Mouse (Mus musculus) intestine, embryonic 15.5 days (tissue): ENCODE measurements at regions not wholly inside any gene's neighbourhood (a gene's known extent, or its start where the extent isn't known, plus 50 kb on each side); places are given as distances from the start of the nearest gene placed in this dataset.

ENCODE experiments used
- ATAC-seq: fragments of 200-750 bp; cut with Nextera tagmentation; 2 replicates; pipeline ENCODE4 v1.8.0; 2017; ENCODE audit warnings: moderate TSS enrichment, moderate library complexity
- H3K27ac ChIP-seq: fragments of 300-500 bp; sonication (generic); 2 replicates; pipeline ENCODE4 v1.5.1; 2015; ENCODE audit warnings: mild to moderate bottlenecking, inconsistent platforms
- H3K27me3 ChIP-seq: fragments of 300-500 bp; sonication (generic); replicated peaks from 2 replicates; pipeline ENCODE4 v1.6.1; 2015; ENCODE audit warnings: inconsistent platforms
- H3K36me3 ChIP-seq: fragments of 300-500 bp; sonication (generic); 2 replicates; pipeline ENCODE4 v1.6.1; 2015; ENCODE audit warnings: inconsistent platforms
- H3K4me1 ChIP-seq: fragments of 300-500 bp; sonication (generic); replicated peaks from 2 replicates; pipeline ENCODE4 v1.6.1; 2015; ENCODE audit warnings: inconsistent platforms
- H3K4me2 ChIP-seq: fragments of 300-500 bp; sonication (generic); replicated peaks from 2 replicates; pipeline ENCODE4 v1.6.1; 2015; ENCODE audit warnings: mild to moderate bottlenecking, inconsistent platforms
- H3K4me3 ChIP-seq: fragments of 300-500 bp; sonication (generic); replicated peaks from 2 replicates; pipeline ENCODE4 v1.5.1; 2015; ENCODE audit warnings: inconsistent platforms
- H3K9ac ChIP-seq: fragments of 300-500 bp; sonication (generic); 2 replicates; pipeline ENCODE4 v1.6.1; 2015; ENCODE audit warnings: inconsistent platforms
- H3K9me3 ChIP-seq: fragments of 300-500 bp; sonication (generic); 2 replicates; pipeline ENCODE4 v1.6.1; 2016; ENCODE audit warnings: inconsistent platforms
- WGBS: fragments of 180-500 bp; shearing (Covaris S2); methylation state at CpG from one replicate; pipeline ENCODE4 v1.1.7; 2015; 5-methylcytosine and 5-hydroxymethylcytosine counted together

DNA sequence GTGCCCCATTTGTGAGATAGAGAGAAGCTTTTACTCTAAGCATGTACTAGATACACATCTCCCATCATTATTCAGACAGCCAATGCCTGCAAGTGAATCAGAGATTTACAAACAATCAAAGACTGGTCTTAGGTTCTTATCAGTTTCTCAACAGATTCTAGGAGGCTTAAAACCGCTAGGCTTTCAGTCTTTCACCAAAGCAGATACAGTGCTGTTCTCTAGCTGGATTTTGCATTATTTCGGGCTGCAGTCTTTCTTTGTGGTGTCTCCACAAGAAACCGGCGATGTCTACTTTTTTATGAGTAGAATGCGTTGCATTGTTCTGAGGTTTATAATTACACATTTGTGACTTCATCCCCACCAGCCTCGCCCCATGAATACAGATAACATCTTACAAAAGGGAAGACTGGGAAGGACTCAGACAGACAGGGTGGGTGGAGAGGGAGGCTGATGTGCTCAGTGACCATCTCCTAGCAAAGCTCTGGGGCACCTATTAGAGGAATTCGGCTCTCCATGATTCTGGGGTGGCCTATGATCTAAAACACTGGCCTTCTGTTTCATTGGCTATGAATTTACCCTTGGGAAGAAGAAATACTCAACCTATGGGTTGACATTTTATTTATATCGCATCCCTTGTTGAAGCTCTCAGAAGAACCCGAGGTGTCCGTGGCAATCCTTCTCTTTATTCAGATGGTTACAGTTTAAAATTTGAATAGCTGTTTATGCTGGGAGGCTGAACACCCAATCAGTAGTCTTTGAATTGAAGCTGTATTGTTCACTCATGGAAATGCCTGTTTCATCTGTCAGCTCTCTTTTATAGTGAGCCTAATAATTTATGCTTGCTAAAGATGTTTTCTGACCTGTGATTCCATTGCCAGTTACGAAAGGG lies 343.8 kb downstream of the Tmem161b start:
- WGBS, result 77% methylated on average over 11 of the region's 11 CpGs
- Histone ChIP-seq H3K4me1 (no peaks in the 10 kb centered on the region), H3K4me2 (no peak overlapping the region), H3K27ac (no peak overlapping the region), H3K36me3 (no peaks in the 10 kb centered on the region), H3K9me3 (no peaks in the 10 kb centered on the region), H3K4me3 (no peak overlapping the region), H3K9ac (no peak overlapping the region), H3K27me3 (no peaks in the 10 kb centered on the region)
- ATAC-seq, result no peak

DNA sequence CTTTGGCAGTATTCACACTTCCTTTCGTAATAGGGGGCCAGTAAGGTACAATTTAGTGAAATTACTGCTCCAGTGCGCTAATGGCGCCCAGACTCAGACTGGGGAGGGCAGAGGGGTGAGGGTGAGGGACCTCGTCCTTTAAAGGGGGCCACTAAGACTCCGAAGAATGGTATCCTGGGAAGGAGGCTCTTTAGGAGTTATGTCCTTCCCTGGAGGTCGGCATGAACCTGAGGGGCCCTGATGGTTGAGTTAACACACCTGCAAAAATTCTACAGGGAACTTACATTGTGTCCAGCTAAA lies 344.4 kb downstream of the Tmem161b start:
- H3K4me3 ChIP-seq, result no peak overlapping the region
- H3K27ac ChIP-seq, result no peak overlapping the region
- H3K27me3 ChIP-seq, result no peaks in the 10 kb centered on the region
- no peak overlapping the region for H3K9ac ChIP-seq
- no peaks in the 10 kb centered on the region for H3K4me1 ChIP-seq
- WGBS, result 88% methylated on average over 6 of the region's 6 CpGs
- H3K9me3 ChIP-seq, result no peaks in the 10 kb centered on the region
- ATAC-seq, result no peak
- H3K36me3 ChIP-seq, result no peaks in the 10 kb centered on the region
- H3K4me2 ChIP-seq, result no peak overlapping the region

DNA sequence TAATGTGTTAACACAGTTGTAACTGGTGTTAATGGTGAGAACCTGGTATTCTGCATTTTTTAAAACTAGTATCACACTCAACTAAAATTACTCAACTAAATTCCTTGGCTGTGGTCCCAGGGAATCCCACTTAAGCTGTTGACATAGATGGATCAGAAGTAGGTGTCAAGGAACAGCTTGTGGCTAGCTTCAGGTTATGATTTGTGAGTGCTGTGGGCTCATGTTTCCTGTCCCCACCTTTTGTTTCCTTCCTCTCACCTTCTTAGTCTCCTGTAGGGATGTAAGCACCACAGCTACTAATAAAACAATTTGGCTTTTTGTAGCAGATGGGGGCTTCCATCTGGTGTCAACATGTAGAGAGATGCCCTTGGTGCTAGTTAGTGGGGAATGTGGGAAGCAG lies 347.3 kb downstream of the Tmem161b start:
- no peak overlapping the region for H3K4me2 ChIP-seq
- no peak overlapping the region for H3K4me3 ChIP-seq
- ATAC-seq, result no peak
- H3K27ac ChIP-seq, result no peak overlapping the region
- no peaks in the 10 kb centered on the region for H3K9me3 ChIP-seq
- no peaks in the 10 kb centered on the region for H3K4me1 ChIP-seq
- no peaks in the 10 kb centered on the region for H3K27me3 ChIP-seq
- H3K36me3 ChIP-seq, result no peaks in the 10 kb centered on the region
- H3K9ac ChIP-seq, result no peak overlapping the region

DNA sequence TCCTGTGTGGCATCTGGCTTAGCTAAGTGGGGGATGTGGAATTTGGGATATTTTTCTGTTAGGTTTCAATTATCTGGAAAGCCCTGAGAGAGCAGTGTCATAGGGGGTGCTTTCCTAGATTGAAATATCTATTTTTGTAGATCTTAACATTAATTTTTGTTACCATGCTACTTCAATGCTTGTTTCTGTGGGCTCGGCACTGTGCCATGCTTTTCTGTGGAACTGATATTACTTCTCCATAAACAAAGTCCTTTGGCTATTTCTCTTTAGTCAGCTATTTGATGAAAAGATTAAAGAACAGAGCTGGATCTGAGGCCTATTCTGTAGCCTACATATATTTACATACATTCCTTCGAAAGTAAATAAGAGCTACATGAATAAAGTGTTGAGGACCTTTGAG lies 348.1 kb downstream of the Tmem161b start:
- 78% methylated on average over 2 of the region's 2 CpGs for WGBS
- no peak overlapping the region for H3K4me2 ChIP-seq
- no peaks in the 10 kb centered on the region for H3K4me1 ChIP-seq
- H3K36me3 ChIP-seq, result no peaks in the 10 kb centered on the region
- H3K9me3 ChIP-seq, result no peaks in the 10 kb centered on the region
- H3K27me3 ChIP-seq, result no peaks in the 10 kb centered on the region
- ATAC-seq, result no peak
- no peak overlapping the region for H3K9ac ChIP-seq
- H3K27ac ChIP-seq, result no peak overlapping the region
- H3K4me3 ChIP-seq, result no peak overlapping the region

DNA sequence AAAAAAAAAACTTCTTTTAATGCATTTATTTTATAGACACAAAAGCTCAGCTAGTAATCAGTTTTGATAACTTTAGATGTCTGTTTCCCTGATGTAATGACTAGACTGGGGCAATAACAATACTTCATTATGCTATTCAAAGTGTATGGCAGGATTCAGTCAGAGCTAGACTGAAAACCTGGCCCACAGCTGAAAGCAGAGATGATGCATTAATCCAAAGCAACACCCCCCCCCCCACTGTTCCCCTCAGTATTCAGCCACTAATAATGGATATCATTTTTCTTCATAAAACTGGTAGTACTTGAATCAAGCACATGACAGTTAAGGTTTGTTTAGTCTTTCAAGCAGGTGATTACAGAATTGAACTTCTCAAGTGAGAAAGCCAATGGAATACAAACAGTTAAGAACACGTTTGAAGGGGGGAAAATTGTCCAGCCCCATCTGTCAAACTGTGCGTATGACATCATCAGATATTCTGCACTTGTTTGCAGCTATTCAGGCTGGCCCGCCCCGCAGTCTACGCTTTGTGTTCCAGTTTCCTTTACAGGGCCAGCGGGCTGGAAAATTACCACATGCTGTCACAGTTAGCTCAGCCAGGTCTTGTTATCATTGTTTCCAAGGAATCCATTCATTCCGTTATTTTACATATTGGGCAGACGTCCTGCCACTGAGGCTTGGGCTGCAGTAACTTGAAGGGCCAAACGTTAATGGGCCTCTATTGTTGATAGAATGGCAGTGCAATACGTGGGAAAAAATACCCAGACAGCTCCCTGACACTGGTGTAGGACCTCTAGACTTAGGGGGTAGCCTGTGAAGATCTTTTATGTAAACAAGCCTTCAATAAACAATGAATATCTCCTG lies 349.1 kb downstream of the Tmem161b start:
- WGBS, result 33% methylated on average over 10 of the region's 10 CpGs
- H3K36me3 ChIP-seq, result no peaks in the 10 kb centered on the region
- H3K9me3 ChIP-seq, result no peaks in the 10 kb centered on the region
- H3K4me1 ChIP-seq, result no peaks in the 10 kb centered on the region
- H3K4me3 ChIP-seq, result no peak overlapping the region
- H3K9ac ChIP-seq, result no peak overlapping the region
- no peaks in the 10 kb centered on the region for H3K27me3 ChIP-seq
- ATAC-seq, result no peak
- H3K27ac ChIP-seq, result no peak overlapping the region
- no peak overlapping the region for H3K4me2 ChIP-seq

DNA sequence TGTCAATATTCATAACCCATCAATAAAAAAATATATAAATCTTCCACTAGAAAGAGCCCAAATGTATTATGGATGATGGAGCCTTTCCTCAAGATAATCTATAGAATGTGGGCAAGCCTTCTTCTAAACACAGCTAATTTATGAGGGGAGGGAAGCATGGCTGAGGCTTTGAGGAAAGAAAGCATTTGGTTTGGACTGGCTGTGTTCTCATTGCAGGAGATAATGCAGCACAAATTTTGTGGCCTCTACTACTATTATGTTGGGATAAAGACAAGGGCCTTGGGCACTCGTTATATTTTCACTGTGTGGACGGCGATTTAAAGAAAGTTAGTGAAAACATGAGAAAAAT lies 349.7 kb downstream of the Tmem161b start:
- Histone ChIP-seq H3K4me2 (no peak overlapping the region), H3K9me3 (no peaks in the 10 kb centered on the region), H3K27me3 (no peaks in the 10 kb centered on the region), H3K4me3 (no peak overlapping the region), H3K36me3 (no peaks in the 10 kb centered on the region), H3K27ac (no peak overlapping the region), H3K4me1 (no peaks in the 10 kb centered on the region), H3K9ac (no peak overlapping the region)
- no peak for ATAC-seq
- WGBS, result 88% methylated on average over 3 of the region's 3 CpGs

DNA sequence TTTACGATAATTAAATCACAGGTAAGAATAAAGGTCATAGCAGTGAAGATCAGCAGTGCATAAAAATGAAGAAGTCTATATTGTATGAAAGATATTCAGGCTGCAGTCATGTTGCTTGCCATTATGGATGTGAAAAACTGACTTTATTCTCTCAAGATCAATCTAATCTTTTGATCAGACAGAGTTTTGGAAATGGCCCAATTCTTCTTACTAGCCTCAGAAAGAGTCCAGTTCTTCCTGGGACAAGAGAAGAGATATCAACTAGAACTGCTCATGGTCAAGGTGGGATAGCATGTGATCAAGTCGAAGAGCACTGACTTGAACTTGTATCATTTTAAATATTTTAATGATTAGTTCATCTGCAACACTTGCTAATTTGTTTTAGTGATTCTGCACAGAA lies 350.1 kb downstream of the Tmem161b start:
- Histone ChIP-seq H3K27ac (no peak overlapping the region), H3K36me3 (no peaks in the 10 kb centered on the region), H3K4me2 (no peak overlapping the region), H3K27me3 (no peaks in the 10 kb centered on the region), H3K9me3 (no peaks in the 10 kb centered on the region), H3K9ac (no peak overlapping the region), H3K4me3 (no peak overlapping the region), H3K4me1 (no peaks in the 10 kb centered on the region)
- 92% methylated on average over 2 of the region's 2 CpGs for WGBS
- ATAC-seq, result no peak

DNA sequence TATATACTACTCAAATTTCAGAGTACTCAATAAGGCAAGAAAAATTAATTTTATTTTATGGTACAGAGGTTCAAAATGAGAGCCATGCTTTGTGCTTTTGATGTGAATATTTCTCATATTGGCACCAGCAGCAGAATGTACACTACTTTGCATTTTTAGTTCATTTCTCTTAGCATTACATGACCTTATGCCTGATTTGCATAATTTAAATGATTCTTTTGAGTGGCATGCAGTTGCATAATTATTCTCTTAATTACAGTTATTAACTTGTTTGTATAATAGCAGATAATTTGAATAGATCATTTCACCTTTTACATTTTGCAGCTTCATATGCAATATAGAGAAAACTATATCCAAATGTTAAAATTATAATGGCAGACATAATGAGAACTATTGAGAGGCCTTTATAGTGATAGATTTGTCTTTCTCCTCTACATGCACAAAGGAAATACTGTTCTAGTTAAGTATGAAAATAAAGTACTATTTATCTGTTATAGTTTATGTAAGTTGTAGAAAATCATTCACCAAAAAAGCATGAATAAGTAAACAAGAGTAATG lies 374.6 kb downstream of the Tmem161b start:
- H3K9me3 ChIP-seq, result no peaks in the 10 kb centered on the region
- ATAC-seq, result no peak

DNA sequence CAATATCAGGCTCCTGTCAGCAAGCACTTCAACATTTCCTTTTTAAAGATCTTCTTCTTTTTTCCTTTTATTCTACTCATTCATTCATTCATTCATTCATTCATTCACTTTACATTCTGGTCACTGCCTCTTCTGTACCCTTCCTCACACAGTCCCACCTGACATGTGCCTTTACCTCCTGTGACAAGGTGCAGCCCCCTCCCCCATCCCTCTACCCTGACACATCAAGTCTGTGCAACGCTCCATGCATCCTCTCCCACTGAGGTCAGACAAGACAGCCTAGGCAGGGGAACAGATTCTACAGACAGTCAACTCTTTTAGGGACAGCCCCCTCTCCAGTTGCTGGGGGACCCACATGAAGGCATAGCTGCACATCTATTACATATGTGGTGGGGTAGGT lies 380.5 kb downstream of the Tmem161b start:
- Histone ChIP-seq H3K27ac (no peak overlapping the region), H3K27me3 (no peaks in the 10 kb centered on the region), H3K4me3 (no peak overlapping the region), H3K36me3 (no peaks in the 10 kb centered on the region), H3K9me3 (no peaks in the 10 kb centered on the region), H3K4me1 (no peaks in the 10 kb centered on the region), H3K4me2 (no peak overlapping the region), H3K9ac (no peak overlapping the region)
- WGBS, result 75% methylated on average over 1 of the region's 1 CpGs
- no peak for ATAC-seq

More for the DNA sequence above, 374.6 kb downstream of the Tmem161b start:
- Histone ChIP-seq H3K9ac (no peak overlapping the region), H3K4me3 (no peak overlapping the region), H3K36me3 (no peaks in the 10 kb centered on the region), H3K4me1 (no peaks in the 10 kb centered on the region), H3K4me2 (no peak overlapping the region), H3K27me3 (no peaks in the 10 kb centered on the region), H3K27ac (no peak overlapping the region)

DNA sequence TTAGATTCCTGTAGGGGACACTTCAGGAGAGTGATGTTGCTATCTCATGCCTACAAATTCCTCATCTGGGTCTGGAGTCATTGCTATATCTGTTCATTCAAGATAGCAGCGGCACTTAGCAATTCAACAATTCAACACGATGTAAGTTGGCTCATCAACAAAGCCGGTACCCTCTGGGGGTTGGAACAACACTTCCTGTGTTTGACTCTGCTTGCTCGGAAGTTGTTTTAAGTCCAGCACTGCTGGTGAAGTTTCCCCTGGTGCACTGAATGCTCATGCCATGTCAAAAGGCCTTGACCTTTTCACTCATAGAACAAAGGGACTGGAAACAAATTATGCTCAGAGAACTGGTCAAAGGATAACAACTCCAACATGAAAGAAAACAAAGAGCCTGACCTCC lies 390.4 kb downstream of the Tmem161b start:
- Histone ChIP-seq H3K36me3 (no peaks in the 10 kb centered on the region), H3K9ac (no peak overlapping the region), H3K4me3 (no peak overlapping the region), H3K4me1 (no peaks in the 10 kb centered on the region), H3K27ac (no peak overlapping the region), H3K27me3 (no peaks in the 10 kb centered on the region), H3K4me2 (no peak overlapping the region), H3K9me3 (no peaks in the 10 kb centered on the region)
- 53% methylated on average over 4 of the region's 4 CpGs for WGBS
- ATAC-seq, result no peak

DNA sequence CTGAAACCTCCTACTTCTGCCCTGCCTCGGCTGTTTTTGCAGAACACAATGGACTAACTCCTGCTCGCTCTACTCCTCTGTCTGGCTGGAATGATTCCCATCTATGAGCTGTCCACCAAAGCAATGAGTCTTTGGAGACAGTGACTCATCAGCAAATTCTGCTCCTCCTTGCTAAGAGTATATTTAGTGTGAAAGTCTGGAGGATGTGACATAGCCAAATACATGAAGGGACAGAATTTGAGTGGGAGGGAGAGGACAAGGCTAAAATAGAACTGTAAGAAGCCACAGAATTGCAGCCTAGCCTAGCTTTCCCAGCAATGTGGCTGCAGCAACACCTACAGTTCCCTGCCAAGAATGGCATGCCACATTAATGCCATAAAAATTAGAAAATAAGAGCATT lies 390.9 kb downstream of the Tmem161b start:
- Histone ChIP-seq H3K4me3 (no peak overlapping the region), H3K4me2 (no peak overlapping the region), H3K36me3 (no peaks in the 10 kb centered on the region), H3K4me1 (no peaks in the 10 kb centered on the region), H3K27me3 (no peaks in the 10 kb centered on the region), H3K9me3 (no peaks in the 10 kb centered on the region), H3K27ac (no peak overlapping the region), H3K9ac (no peak overlapping the region)
- no peak for ATAC-seq
- WGBS, result 64% methylated on average over 2 of the region's 2 CpGs

DNA sequence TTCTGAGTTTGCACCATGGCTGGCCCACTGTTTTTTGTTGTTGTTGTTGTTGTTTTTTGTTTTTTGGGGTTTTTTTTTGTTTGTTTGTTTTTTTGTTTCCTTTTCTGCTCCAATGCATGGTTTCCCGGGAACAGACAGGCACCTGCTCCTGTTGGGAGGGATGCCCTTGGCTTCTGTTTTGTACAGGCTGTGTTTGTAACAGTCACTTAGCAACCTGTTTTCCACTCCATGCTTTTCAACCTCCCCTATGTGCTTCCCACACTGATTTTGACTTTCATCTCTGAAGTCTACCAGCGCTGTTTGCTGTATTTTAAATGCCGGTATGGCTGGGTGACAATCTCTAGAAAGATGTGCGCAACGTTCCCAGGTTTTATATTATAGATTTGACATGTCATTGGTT lies 402.6 kb downstream of the Tmem161b start:
- 89% methylated on average over 5 of the region's 5 CpGs for WGBS
- H3K36me3 ChIP-seq, result no peaks in the 10 kb centered on the region
- no peaks in the 10 kb centered on the region for H3K4me1 ChIP-seq
- no peaks in the 10 kb centered on the region for H3K9me3 ChIP-seq
- no peak for ATAC-seq
- H3K4me2 ChIP-seq, result no peak overlapping the region
- no peak overlapping the region for H3K4me3 ChIP-seq
- no peak overlapping the region for H3K9ac ChIP-seq
- no peaks in the 10 kb centered on the region for H3K27me3 ChIP-seq
- no peak overlapping the region for H3K27ac ChIP-seq

DNA sequence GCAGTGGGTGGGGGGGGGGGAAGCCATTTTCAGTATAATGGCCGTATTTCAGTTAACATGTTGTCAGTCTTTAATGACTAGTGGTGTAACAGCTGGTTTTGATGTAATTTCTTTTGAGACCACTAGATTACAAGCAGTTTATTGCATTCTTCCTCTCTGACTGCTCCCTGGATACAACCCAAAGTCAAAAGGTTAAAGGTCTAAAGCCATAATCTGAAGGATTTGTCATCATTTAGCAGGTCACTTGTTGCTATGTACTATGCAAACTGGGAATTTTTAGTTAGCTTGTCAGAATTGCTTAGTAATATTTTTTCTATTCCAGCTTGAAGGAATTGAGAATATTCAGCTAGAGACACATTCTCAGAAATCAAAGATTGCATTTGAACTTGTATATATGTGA lies 403.4 kb downstream of the Tmem161b start:
- Histone ChIP-seq H3K9me3 (no peaks in the 10 kb centered on the region), H3K4me2 (no peak overlapping the region), H3K4me3 (no peak overlapping the region), H3K27me3 (no peaks in the 10 kb centered on the region), H3K27ac (no peak overlapping the region), H3K36me3 (no peaks in the 10 kb centered on the region), H3K9ac (no peak overlapping the region), H3K4me1 (no peaks in the 10 kb centered on the region)
- no peak for ATAC-seq
- whole genome bisulfite sequencing, result 41% methylated on average over 1 of the region's 1 CpGs
